In the genomic region with DNA sequence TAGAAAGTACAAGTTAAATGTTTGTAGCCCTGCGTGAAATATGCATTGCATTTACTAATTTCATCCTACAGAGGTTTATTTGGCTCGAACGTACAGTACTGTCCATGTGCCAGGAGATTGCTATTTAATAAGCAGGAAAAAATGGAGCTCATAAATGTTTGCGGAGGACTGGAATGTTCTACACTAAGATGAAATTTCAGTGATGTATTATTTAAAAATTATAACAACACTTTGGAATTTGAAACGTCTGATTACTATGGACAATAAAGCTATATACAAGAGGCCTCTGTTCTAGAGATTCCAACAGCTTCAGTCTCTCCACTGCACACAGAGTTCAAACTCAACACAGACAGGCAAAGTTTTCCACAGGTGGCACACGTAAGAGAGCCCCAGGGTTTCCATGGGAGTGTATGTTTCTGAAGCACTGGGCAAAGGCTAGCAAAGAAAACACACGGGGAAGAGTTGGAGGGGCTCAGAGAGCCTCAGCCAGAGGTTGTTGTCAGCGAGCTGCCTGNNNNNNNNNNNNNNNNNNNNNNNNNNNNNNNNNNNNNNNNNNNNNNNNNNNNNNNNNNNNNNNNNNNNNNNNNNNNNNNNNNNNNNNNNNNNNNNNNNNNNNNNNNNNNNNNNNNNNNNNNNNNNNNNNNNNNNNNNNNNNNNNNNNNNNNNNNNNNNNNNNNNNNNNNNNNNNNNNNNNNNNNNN, we compare ENCODE assay signal across 10 mouse cellular contexts. TPM values are rescaled to one million over a fixed set of nuclear protein-coding genes. Genes with fewer than 3 reads are reported as not detected.
DNase-seq lines count a peak whose midpoint lies in the region; ATAC-seq and TF ChIP-seq lines count a peak whose summit lies in the region.
"Had no signal": no experiment of that assay in that cellular context is flagged by ENCODE, and none has a peak within 500 bp of the region (broad histone marks: within the 10 kb centered on the region; RNA-seq: fewer than 3 reads in every experiment).

No protein-coding gene starts in this region.

- peak overlapping the region; percentile 50; the same call in 1 of the 2 replicates for H3K27ac ChIP-seq in heart, embryonic 11.5 days (ENCODE audit: low read depth, low read length)
- H3K27ac ChIP-seq in midbrain, embryonic 10.5 days (replicated peaks): peak overlapping the region; percentile 55; the same call in 1 of the 2 replicates
- no peak overlapping the region for H3K27ac ChIP-seq in midbrain, embryonic 14.5 days (replicated peaks; ENCODE audit: low read depth, low read length)
- H3K27ac ChIP-seq in limb, embryonic 12.5 days: peak overlapping the region; percentile 70; the same call in 1 of the 2 replicates
- H3K27ac ChIP-seq in stomach, postnatal 0 days (replicated peaks): peak overlapping the region; percentile 42
- no peak overlapping the region for H3K27ac ChIP-seq in forebrain, postnatal 0 days (ENCODE audit: low read depth, low read length)
- H3K27ac ChIP-seq: forebrain, embryonic 13.5 days; hindbrain, embryonic 15.5 days had no signal

- TF ChIP-seq EP300 in stomach, postnatal 0 days (optimal IDR thresholded peaks at IDR 0.05): no peak

- no peak overlapping the region for H3K9ac ChIP-seq in heart, embryonic 11.5 days (ENCODE audit: low read depth, low read length)
- no peak overlapping the region for H3K9ac ChIP-seq in midbrain, embryonic 14.5 days (replicated peaks; ENCODE audit: low read length)
- no peak overlapping the region for H3K9ac ChIP-seq in limb, embryonic 12.5 days (replicated peaks)
- no peak overlapping the region for H3K9ac ChIP-seq in stomach, postnatal 0 days (ENCODE audit: low read length)
- H3K9ac ChIP-seq in forebrain, postnatal 0 days: no peak overlapping the region
- H3K9ac ChIP-seq: forebrain, embryonic 13.5 days; hindbrain, embryonic 15.5 days had no signal

- H3K27me3 ChIP-seq in heart, embryonic 11.5 days (ENCODE audit: control insufficient read depth, insufficient read depth, low read length): no peaks in the 10 kb centered on the region
- H3K27me3 ChIP-seq in midbrain, embryonic 10.5 days (ENCODE audit: low read depth, poor library complexity, severe bottlenecking): no peaks in the 10 kb centered on the region
- H3K27me3 ChIP-seq in midbrain, embryonic 14.5 days (ENCODE audit: control insufficient read depth, insufficient read depth, low read length): no peaks in the 10 kb centered on the region
- H3K27me3 ChIP-seq in limb, embryonic 12.5 days: no peaks in the 10 kb centered on the region
- no peaks in the 10 kb centered on the region for H3K27me3 ChIP-seq in stomach, postnatal 0 days (ENCODE audit: control insufficient read depth, insufficient read depth, low read length)
- no peaks in the 10 kb centered on the region for H3K27me3 ChIP-seq in forebrain, postnatal 0 days (ENCODE audit: insufficient read depth, low read length)
- H3K27me3 ChIP-seq: forebrain, embryonic 13.5 days; hindbrain, embryonic 15.5 days had no signal

- no peaks in the 10 kb centered on the region for H3K9me3 ChIP-seq in heart, embryonic 11.5 days (replicated peaks; ENCODE audit: control insufficient read depth, low read length)
- H3K9me3 ChIP-seq in midbrain, embryonic 10.5 days (replicated peaks): no peaks in the 10 kb centered on the region
- H3K9me3 ChIP-seq in midbrain, embryonic 14.5 days (ENCODE audit: control insufficient read depth, low read length): no peaks in the 10 kb centered on the region
- H3K9me3 ChIP-seq in limb, embryonic 12.5 days: no peaks in the 10 kb centered on the region
- no peaks in the 10 kb centered on the region for H3K9me3 ChIP-seq in stomach, postnatal 0 days (ENCODE audit: control insufficient read depth, low read length)
- H3K9me3 ChIP-seq in forebrain, postnatal 0 days (ENCODE audit: low read length): no peaks in the 10 kb centered on the region
- H3K9me3 ChIP-seq: forebrain, embryonic 13.5 days; hindbrain, embryonic 15.5 days had no signal

- no peak for DNase-seq in heart, postnatal 36 days
- no peak for DNase-seq in midbrain, embryonic 10.5 days (ENCODE audit: low spot score)
- no peak for DNase-seq in midbrain, embryonic 14.5 days
- no peak for DNase-seq in stomach, postnatal 0 days (ENCODE audit: low spot score)
- DNase-seq in forebrain, postnatal 0 days: no peak

- TF ChIP-seq CTCF in stomach, postnatal 0 days (IDR thresholded peaks at IDR 0.05; ENCODE audit: low read depth): no peak
- no peak for TF ChIP-seq CTCF in forebrain, postnatal 0 days (IDR thresholded peaks at IDR 0.05; ENCODE audit: low read depth)

- H3K36me3 ChIP-seq in heart, embryonic 11.5 days (ENCODE audit: control insufficient read depth, insufficient read depth, low read length): no peaks in the 10 kb centered on the region
- no peaks in the 10 kb centered on the region for H3K36me3 ChIP-seq in midbrain, embryonic 10.5 days
- H3K36me3 ChIP-seq in midbrain, embryonic 14.5 days (ENCODE audit: control insufficient read depth, insufficient read depth, low read length): no peaks in the 10 kb centered on the region
- no peaks in the 10 kb centered on the region for H3K36me3 ChIP-seq in limb, embryonic 12.5 days
- H3K36me3 ChIP-seq in stomach, postnatal 0 days (ENCODE audit: control insufficient read depth, insufficient read depth, low read length): no peaks in the 10 kb centered on the region
- H3K36me3 ChIP-seq in forebrain, postnatal 0 days (ENCODE audit: insufficient read depth): no peaks in the 10 kb centered on the region
- H3K36me3 ChIP-seq: hindbrain, embryonic 15.5 days had no signal

- no peak for ATAC-seq in heart, embryonic 11.5 days (replicated peaks; ENCODE audit: insufficient number of reproducible peaks, low FRiP score, low TSS enrichment)
- no peak for ATAC-seq in midbrain, embryonic 14.5 days (ENCODE audit: low FRiP score, low TSS enrichment)
- ATAC-seq in limb, embryonic 12.5 days (ENCODE audit: insufficient number of reproducible peaks, insufficient read depth, low FRiP score, low TSS enrichment, low read depth): peak; percentile 42; the same call in 1 of the 2 replicates
- peak; percentile 21; the same call in 1 of the 2 replicates for ATAC-seq in stomach, postnatal 0 days (ENCODE audit: low FRiP score, low TSS enrichment)
- no peak for ATAC-seq in granulocyte monocyte progenitor cell, adult 5-6 weeks (replicated peaks; ENCODE audit: poor library complexity, severe bottlenecking)
- no peak for ATAC-seq in forebrain, postnatal 0 days
- ATAC-seq: forebrain, embryonic 13.5 days had no signal

- no peak overlapping the region for H3K4me2 ChIP-seq in heart, embryonic 11.5 days
- no peak overlapping the region for H3K4me2 ChIP-seq in midbrain, embryonic 14.5 days (ENCODE audit: low read length)
- 0 out of 2 replicates have a peak overlapping the region, but pooled peaks have one; percentile 2 for H3K4me2 ChIP-seq in limb, embryonic 12.5 days
- H3K4me2 ChIP-seq in stomach, postnatal 0 days (replicated peaks; ENCODE audit: low read depth): no peak overlapping the region
- H3K4me2 ChIP-seq in forebrain, postnatal 0 days (ENCODE audit: low read depth): no peak overlapping the region
- H3K4me2 ChIP-seq: forebrain, embryonic 13.5 days; hindbrain, embryonic 15.5 days had no signal

- peaks cover 10% of the 10 kb centered on the region; the same call in 1 of the 2 replicates for H3K4me1 ChIP-seq in heart, embryonic 11.5 days (ENCODE audit: control insufficient read depth, insufficient read depth, low read length)
- peaks cover 26% of the 10 kb centered on the region for H3K4me1 ChIP-seq in midbrain, embryonic 10.5 days
- peaks cover 5% of the 10 kb centered on the region; the same call in 1 of the 2 replicates for H3K4me1 ChIP-seq in midbrain, embryonic 14.5 days (ENCODE audit: control insufficient read depth, insufficient read depth, low read length)
- H3K4me1 ChIP-seq in limb, embryonic 12.5 days (replicated peaks): peaks cover 6% of the 10 kb centered on the region
- H3K4me1 ChIP-seq in stomach, postnatal 0 days (replicated peaks; ENCODE audit: control insufficient read depth, insufficient read depth): no peaks in the 10 kb centered on the region
- H3K4me1 ChIP-seq in forebrain, postnatal 0 days (ENCODE audit: insufficient read depth): 0 out of 2 replicates have a peak, but pooled peaks cover 3% of the 10 kb centered on the region
- H3K4me1 ChIP-seq: hindbrain, embryonic 15.5 days had no signal

- H3K4me3 ChIP-seq in heart, embryonic 11.5 days (ENCODE audit: low read depth, low read length): no peak overlapping the region
- H3K4me3 ChIP-seq in midbrain, embryonic 10.5 days: no peak overlapping the region
- H3K4me3 ChIP-seq in midbrain, embryonic 14.5 days (replicated peaks; ENCODE audit: low read depth, low read length): no peak overlapping the region
- no peak overlapping the region for H3K4me3 ChIP-seq in limb, embryonic 12.5 days (replicated peaks)
- no peak overlapping the region for H3K4me3 ChIP-seq in stomach, postnatal 0 days (ENCODE audit: low read depth, low read length)
- H3K4me3 ChIP-seq in forebrain, postnatal 0 days (ENCODE audit: low read depth, low read length): no peak overlapping the region
- H3K4me3 ChIP-seq: forebrain, embryonic 13.5 days; hindbrain, embryonic 15.5 days had no signal

- 52% methylated on average over 8 of the region's 8 CpGs for WGBS in heart, embryonic 11.5 days (ENCODE audit: insufficient replicate concordance)
- WGBS in midbrain, embryonic 10.5 days: 71% methylated on average over 8 of the region's 8 CpGs
- WGBS in midbrain, embryonic 14.5 days: 67% methylated on average over 8 of the region's 8 CpGs
- whole genome bisulfite sequencing in limb, embryonic 12.5 days: 52% methylated on average over 8 of the region's 8 CpGs
- 31% methylated on average over 8 of the region's 8 CpGs for WGBS in stomach, postnatal 0 days
- 64% methylated on average over 8 of the region's 8 CpGs for WGBS in forebrain, postnatal 0 days

- intact Hi-C loops in heart, postnatal 36 days (cut with DNase I): no loop called here

RNA-seq across cellular contexts. Expression of a gene that starts 20.6 kb away (rescaled TPM):
- 1.6 and 1.7 TPM in 2 replicates for polyA plus RNA-seq in heart, embryonic 11.5 days (2014; fragmentation: Nextera tagmentation; extraction: Ambion mirVana)
- total RNA-seq in heart, postnatal 36 days (2021): under 1 TPM; 0.11 TPM
- 2.5 and 3.5 TPM in 2 replicates for polyA plus RNA-seq in midbrain, embryonic 10.5 days (2016; fragmentation: Nextera tagmentation; extraction: Ambion mirVana)
- 2.6 and 3.5 TPM in 2 replicates for polyA plus RNA-seq in midbrain, embryonic 14.5 days (2014; fragmentation: Nextera tagmentation; extraction: Ambion mirVana)
- 4.4 and 4.7 TPM in 2 replicates for polyA plus RNA-seq in limb, embryonic 12.5 days (2016; fragmentation: Nextera tagmentation; extraction: Ambion mirVana)
- 0.40 and 0.64 TPM in 2 replicates for polyA plus RNA-seq in stomach, postnatal 0 days (2015; fragmentation: Nextera tagmentation; extraction: Ambion mirVana)
- total RNA-seq in granulocyte monocyte progenitor cell, adult 5-6 weeks (2014; fragmentation: Nextera tagmentation): not detected in 2 replicates
- total RNA-seq in granulocyte monocyte progenitor cell, adult 5-6 weeks (2017): not detected in 2 replicates
- 5.6 and 7.2 TPM in 2 replicates for total RNA-seq in forebrain, postnatal 0 days (2014; rRNA removed)
- 2.2 and 2.3 TPM in 2 replicates for polyA plus RNA-seq in forebrain, postnatal 0 days (2015; fragmentation: Nextera tagmentation; extraction: Ambion mirVana)

Comparison
In these comparisons a context has a peak if more than half of its experiments do, and no peak if none do; other contexts are left out.
1. H3K27ac ChIP-seq: peak in heart, embryonic 11.5 days (single experiment), midbrain, embryonic 10.5 days (single experiment), limb, embryonic 12.5 days (single experiment) and stomach, postnatal 0 days (single experiment); none in midbrain, embryonic 14.5 days (single experiment) and forebrain, postnatal 0 days (single experiment).
2. ATAC-seq: peak in limb, embryonic 12.5 days (single experiment) and stomach, postnatal 0 days (single experiment); none in heart, embryonic 11.5 days (single experiment), midbrain, embryonic 14.5 days (single experiment), granulocyte monocyte progenitor cell, adult 5-6 weeks (single experiment) and forebrain, postnatal 0 days (single experiment).